Mouse (Mus musculus) neural tube, embryonic 12.5 days (tissue): Measurements from ENCODE around the gene Bpi. TPM values are rescaled to one million over a fixed set of nuclear protein-coding genes. Genes with fewer than 3 reads are reported as not detected.

Experiments used
- ATAC-seq: fragments of 200-750 bp; cut with Nextera tagmentation; 2 replicates; pipeline ENCODE4 v1.8.0; 2017; ENCODE audit warnings: low read depth, mild to moderate bottlenecking, moderate TSS enrichment, moderate library complexity; ENCODE audit not compliant: low FRiP score
- H3K27ac ChIP-seq: fragments of 300-500 bp; sonication (generic); 2 replicates; pipeline ENCODE4 v1.5.1; 2016
- H3K27me3 ChIP-seq: fragments of 300-500 bp; sonication (generic); replicated peaks from 2 replicates; pipeline ENCODE4 v1.6.1; 2016; ENCODE audit warnings: mild to moderate bottlenecking
- H3K36me3 ChIP-seq: fragments of 300-500 bp; sonication (generic); 2 replicates; pipeline ENCODE4 v1.6.1; 2016; ENCODE audit warnings: mild to moderate bottlenecking
- H3K4me1 ChIP-seq: fragments of 300-500 bp; sonication (generic); 2 replicates; pipeline ENCODE4 v1.6.1; 2016
- H3K4me2 ChIP-seq: fragments of 300-500 bp; sonication (generic); replicated peaks from 2 replicates; pipeline ENCODE4 v1.6.1; 2016; ENCODE audit warnings: mild to moderate bottlenecking
- H3K4me3 ChIP-seq: fragments of 300-500 bp; sonication (generic); 2 replicates; pipeline ENCODE4 v1.5.1; 2016
- H3K9ac ChIP-seq: fragments of 300-500 bp; sonication (generic); 2 replicates; pipeline ENCODE4 v1.6.1; 2016; ENCODE audit warnings: mild to moderate bottlenecking
- H3K9me3 ChIP-seq: fragments of 300-500 bp; sonication (generic); 2 replicates; pipeline ENCODE4 v1.6.1; 2016; ENCODE audit warnings: mild to moderate bottlenecking
- WGBS: fragments of 180-500 bp; shearing (Covaris S2); methylation state at CpG from one replicate; pipeline ENCODE4 v1.1.7; 2016; 5-methylcytosine and 5-hydroxymethylcytosine counted together
- polyA plus RNA-seq: library from polyadenylated mRNA; unstranded; fragments of >200 nt; fragmentation: Nextera tagmentation; extraction: Ambion mirVana; gene quantifications from 2 replicates; pipeline ENCODE4 v1.2.1, GENCODE M21; 2016

Bpi gene
- polyA plus RNA-seq, 1 experiment from 2014 or later: not detected

DNA sequence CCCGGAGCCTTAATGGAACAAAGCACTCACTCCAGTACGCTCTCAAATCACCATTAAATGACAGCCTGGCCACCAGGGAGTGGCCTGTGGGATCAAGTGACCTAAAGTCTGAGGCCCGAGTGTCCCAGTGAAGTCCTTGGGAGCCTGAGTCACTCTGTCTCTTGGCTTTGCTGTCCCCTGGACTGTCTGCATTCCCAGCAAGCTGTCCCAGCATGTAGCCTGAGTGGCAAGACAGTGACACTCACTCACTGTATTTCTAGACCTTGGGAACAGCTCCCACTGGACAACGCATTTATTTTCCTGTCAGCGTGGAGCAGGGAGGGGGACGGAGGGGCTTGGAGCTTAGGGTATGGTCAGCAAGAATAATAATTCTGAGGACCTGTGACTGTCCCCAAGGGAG is 18.6 kb downstream of the Bpi start:
- Histone ChIP-seq H3K27ac (no peak overlapping the region), H3K4me1 (peaks cover 4% of the 10 kb centered on the region; the same call in 1 of the 2 replicates), H3K9ac (no peak overlapping the region), H3K4me3 (no peak overlapping the region), H3K36me3 (no peaks in the 10 kb centered on the region), H3K9me3 (no peaks in the 10 kb centered on the region), H3K4me2 (no peak overlapping the region), H3K27me3 (no peaks in the 10 kb centered on the region)
- no peak for ATAC-seq
- WGBS: 64% methylated on average over 6 of the region's 6 CpGs

DNA sequence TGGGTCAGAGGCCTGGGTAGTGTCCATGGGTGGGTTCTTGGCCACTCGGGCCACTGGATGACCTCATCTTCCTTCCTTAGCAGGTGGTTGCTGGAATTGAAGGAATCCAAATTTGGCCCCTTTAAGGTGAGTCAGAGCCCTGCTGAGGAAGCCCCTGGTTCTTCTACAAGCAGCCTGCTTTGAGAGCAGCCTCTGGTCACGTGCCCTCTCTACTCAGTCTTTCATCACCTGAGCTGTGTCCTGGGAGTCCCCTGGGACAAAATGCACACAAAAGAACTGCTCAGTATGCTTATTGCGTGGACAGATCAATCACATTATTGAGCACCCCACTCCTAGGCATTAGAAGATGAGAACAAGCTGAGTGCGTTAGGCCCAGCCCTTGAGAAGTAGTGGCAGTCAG is 19.0 kb downstream of the Bpi start:
- Histone ChIP-seq H3K27me3 (no peaks in the 10 kb centered on the region), H3K36me3 (no peaks in the 10 kb centered on the region), H3K27ac (no peak overlapping the region), H3K9ac (no peak overlapping the region), H3K4me3 (no peak overlapping the region), H3K9me3 (no peaks in the 10 kb centered on the region), H3K4me2 (no peak overlapping the region), H3K4me1 (peaks cover 4% of the 10 kb centered on the region; the same call in 1 of the 2 replicates)
- WGBS: 75% methylated on average over 4 of the region's 4 CpGs
- ATAC-seq: no peak

DNA sequence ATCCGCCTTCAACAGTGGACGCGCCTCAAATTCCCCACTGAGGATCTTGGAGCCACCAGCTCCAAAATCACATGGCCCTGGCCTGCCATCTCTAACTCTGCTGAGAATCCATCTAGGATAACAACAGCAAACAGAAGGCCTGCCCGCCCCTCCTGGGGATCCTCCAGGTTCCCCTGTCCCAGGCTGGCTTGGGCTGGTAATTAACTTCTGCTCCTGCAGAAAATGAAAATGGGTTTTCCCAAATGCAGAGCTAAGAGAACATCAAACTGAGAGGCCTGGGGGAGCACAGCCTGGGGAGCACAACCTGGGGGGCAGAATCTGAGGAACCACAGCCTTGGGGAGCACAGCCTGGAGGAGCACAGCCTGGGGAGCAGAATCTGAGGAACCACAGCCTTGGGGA is 21.8 kb downstream of the Bpi start:
- peaks cover 7% of the 10 kb centered on the region for H3K4me1 ChIP-seq
- WGBS: 90% methylated on average over 4 of the region's 4 CpGs
- no peak for ATAC-seq

DNA sequence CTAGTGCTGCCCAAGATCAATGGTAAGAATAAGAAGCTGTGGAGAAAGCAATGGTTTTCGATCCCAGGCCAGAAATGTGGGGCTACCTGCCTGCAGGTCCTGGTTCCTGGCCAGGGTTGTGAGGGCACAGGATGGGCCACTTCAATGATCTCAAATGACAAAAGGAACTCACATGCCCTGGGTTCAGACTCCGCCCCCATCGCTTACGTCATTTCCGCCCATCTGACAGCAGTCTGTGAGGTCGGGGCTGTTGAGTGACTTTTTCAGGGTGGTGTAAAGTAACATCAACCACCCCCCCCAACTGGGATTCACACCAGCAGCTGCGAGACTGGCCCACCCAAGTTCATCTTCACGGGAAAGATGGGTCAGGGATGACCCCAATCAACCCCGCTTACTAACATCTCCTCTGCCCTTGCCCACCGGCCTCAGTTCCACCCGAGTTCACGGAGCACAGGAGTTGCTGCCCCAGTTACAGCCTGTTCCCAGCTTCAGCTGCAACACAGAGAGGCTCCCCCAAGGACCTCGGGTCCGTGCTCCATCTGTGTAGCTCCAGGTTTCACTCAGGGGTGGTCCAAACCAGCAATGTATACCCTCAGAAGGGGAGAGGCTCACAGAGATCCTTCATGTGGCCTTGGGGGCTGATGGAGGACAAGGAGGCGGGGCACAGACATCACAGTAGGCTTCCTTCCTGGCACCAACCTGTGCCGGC is 23.8 kb downstream of the Bpi start:
- H3K27ac ChIP-seq: no peak overlapping the region
- H3K27me3 ChIP-seq: no peaks in the 10 kb centered on the region
- 67% methylated on average over 16 of the region's 16 CpGs for WGBS
- no peak overlapping the region for H3K4me3 ChIP-seq
- H3K9me3 ChIP-seq: no peaks in the 10 kb centered on the region
- no peaks in the 10 kb centered on the region for H3K36me3 ChIP-seq
- ATAC-seq: no peak
- H3K9ac ChIP-seq: no peak overlapping the region
- H3K4me1 ChIP-seq: peaks cover 3% of the 10 kb centered on the region; the same call in 1 of the 2 replicates
- no peak overlapping the region for H3K4me2 ChIP-seq

More for the DNA sequence above, 21.8 kb downstream of the Bpi start:
- Histone ChIP-seq H3K36me3 (no peaks in the 10 kb centered on the region), H3K4me2 (no peak overlapping the region), H3K27ac (no peak overlapping the region), H3K27me3 (no peaks in the 10 kb centered on the region), H3K9me3 (no peaks in the 10 kb centered on the region), H3K4me3 (no peak overlapping the region), H3K9ac (no peak overlapping the region)

DNA sequence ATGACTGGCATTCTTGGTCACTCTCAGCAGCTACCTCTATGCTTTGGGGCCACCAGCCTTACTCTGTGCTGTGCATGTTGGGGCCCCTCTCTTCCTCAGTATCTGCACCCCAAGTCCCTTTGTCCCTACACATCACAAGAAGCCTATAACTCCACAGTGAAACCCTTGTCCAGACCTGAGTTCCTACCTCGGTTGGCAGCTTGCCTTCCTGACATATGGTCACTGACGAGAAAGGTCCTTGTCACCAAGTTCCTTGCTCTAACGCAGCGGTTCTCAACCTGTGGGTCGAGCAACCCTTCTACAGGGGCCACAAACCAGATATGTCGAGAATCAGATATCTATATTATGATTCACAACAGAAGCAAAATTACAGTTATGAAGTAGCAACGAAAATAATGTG is 25.2 kb downstream of the Bpi start:
- Histone ChIP-seq H3K9ac (no peak overlapping the region), H3K4me2 (no peak overlapping the region), H3K36me3 (no peaks in the 10 kb centered on the region), H3K4me1 (peaks cover 3% of the 10 kb centered on the region; the same call in 1 of the 2 replicates), H3K9me3 (no peaks in the 10 kb centered on the region), H3K4me3 (no peak overlapping the region), H3K27ac (no peak overlapping the region), H3K27me3 (no peaks in the 10 kb centered on the region)
- no peak for ATAC-seq
- WGBS: 80% methylated on average over 7 of the region's 7 CpGs

DNA sequence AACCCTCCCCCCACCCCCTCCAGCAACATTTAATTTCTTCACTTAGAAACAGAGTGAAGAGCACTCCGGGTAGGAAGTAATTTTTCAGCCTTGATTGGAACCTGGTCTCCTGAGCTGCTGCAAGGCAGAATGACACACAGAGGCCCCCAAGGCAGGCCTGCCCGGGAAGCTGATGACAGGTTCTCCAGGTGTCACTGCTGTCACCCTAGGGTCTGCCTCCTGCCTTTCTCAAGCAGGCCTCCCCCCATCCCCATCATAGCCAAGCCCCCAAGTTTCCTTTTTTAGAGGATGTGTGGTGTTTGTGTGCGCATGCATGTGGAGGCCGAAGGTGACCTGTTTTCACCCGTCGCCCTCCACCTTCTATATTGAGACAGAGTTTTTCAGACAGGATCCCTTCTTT is 25.9 kb downstream of the Bpi start:
- no peak for ATAC-seq
- H3K4me1 ChIP-seq: peaks cover 3% of the 10 kb centered on the region; the same call in 1 of the 2 replicates

DNA sequence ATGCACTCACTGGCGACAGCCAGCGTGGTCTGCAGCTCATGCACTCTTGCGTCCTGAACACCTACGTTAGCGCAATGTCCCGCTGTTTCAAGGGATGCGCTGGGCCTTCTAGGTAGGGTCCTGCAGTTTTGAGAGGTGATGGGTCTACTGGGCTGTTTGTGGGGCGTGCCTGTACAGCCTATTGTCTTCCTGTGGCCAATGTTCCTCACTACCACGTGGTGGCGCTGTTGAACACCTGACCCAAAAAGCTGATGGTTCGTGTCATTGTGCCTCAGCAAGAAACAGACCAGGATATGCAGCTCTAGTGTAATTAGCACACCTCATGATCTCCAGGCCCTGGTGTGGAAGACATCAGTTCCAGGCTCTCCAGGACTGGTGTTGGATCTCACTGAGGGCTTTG is 26.7 kb downstream of the Bpi start:
- 0 out of 2 replicates have a peak overlapping the region, but pooled peaks have one; percentile 9 for H3K4me2 ChIP-seq
- no peaks in the 10 kb centered on the region for H3K36me3 ChIP-seq
- no peak overlapping the region for H3K9ac ChIP-seq
- no peak overlapping the region for H3K27ac ChIP-seq
- 21% methylated on average over 11 of the region's 11 CpGs for WGBS
- H3K4me1 ChIP-seq: peaks cover 3% of the 10 kb centered on the region; the same call in 1 of the 2 replicates
- H3K27me3 ChIP-seq: no peaks in the 10 kb centered on the region
- no peak overlapping the region for H3K4me3 ChIP-seq
- no peaks in the 10 kb centered on the region for H3K9me3 ChIP-seq
- ATAC-seq: no peak

More for the DNA sequence above, 25.9 kb downstream of the Bpi start:
- Histone ChIP-seq H3K27ac (no peak overlapping the region), H3K4me2 (no peak overlapping the region), H3K4me3 (no peak overlapping the region), H3K27me3 (no peaks in the 10 kb centered on the region), H3K9ac (no peak overlapping the region), H3K9me3 (no peaks in the 10 kb centered on the region), H3K36me3 (no peaks in the 10 kb centered on the region)
- WGBS: 93% methylated on average over 6 of the region's 6 CpGs

GRCm38 (mm10) chr2:158285655-158286054 is 27.8 kb downstream of the Bpi start:
- WGBS: 69% methylated on average over 6 of the region's 6 CpGs
- no peak for ATAC-seq
- no peak overlapping the region for H3K9ac ChIP-seq
- H3K27ac ChIP-seq: no peak overlapping the region
- no peaks in the 10 kb centered on the region for H3K9me3 ChIP-seq
- no peak overlapping the region for H3K4me3 ChIP-seq
- H3K4me2 ChIP-seq: no peak overlapping the region
- no peaks in the 10 kb centered on the region for H3K27me3 ChIP-seq
- H3K36me3 ChIP-seq: no peaks in the 10 kb centered on the region
- peaks cover 3% of the 10 kb centered on the region; the same call in 1 of the 2 replicates for H3K4me1 ChIP-seq

- no peak for ATAC-seq
Observed at GRCm38 (mm10) chr2:158295700-158296099, 37.8 kb downstream of the Bpi start.

GRCm38 (mm10) chr2:158299203-158299602 is 41.3 kb downstream of the Bpi start:
- WGBS: 81% methylated on average over 3 of the region's 3 CpGs
- Histone ChIP-seq H3K9ac (no peak overlapping the region), H3K27me3 (no peaks in the 10 kb centered on the region), H3K27ac (no peak overlapping the region), H3K36me3 (no peaks in the 10 kb centered on the region), H3K4me3 (no peak overlapping the region), H3K4me1 (no peaks in the 10 kb centered on the region), H3K4me2 (no peak overlapping the region), H3K9me3 (no peaks in the 10 kb centered on the region)
- ATAC-seq: no peak

More at GRCm38 (mm10) chr2:158295700-158296099, 37.8 kb downstream of the Bpi start:
- Histone ChIP-seq H3K27me3 (no peaks in the 10 kb centered on the region), H3K9ac (no peak overlapping the region), H3K4me2 (no peak overlapping the region), H3K27ac (no peak overlapping the region), H3K9me3 (no peaks in the 10 kb centered on the region), H3K4me1 (no peaks in the 10 kb centered on the region), H3K4me3 (no peak overlapping the region), H3K36me3 (no peaks in the 10 kb centered on the region)
- 77% methylated on average over 9 of the region's 9 CpGs for WGBS

GRCm38 (mm10) chr2:158299731-158300130 is 41.8 kb downstream of the Bpi start:
- no peak overlapping the region for H3K27ac ChIP-seq
- no peak overlapping the region for H3K9ac ChIP-seq
- no peak for ATAC-seq
- no peaks in the 10 kb centered on the region for H3K27me3 ChIP-seq
- H3K4me2 ChIP-seq: no peak overlapping the region
- no peaks in the 10 kb centered on the region for H3K9me3 ChIP-seq
- no peak overlapping the region for H3K4me3 ChIP-seq
- no peaks in the 10 kb centered on the region for H3K36me3 ChIP-seq
- WGBS: 79% methylated on average over 4 of the region's 4 CpGs
- H3K4me1 ChIP-seq: no peaks in the 10 kb centered on the region

DNA sequence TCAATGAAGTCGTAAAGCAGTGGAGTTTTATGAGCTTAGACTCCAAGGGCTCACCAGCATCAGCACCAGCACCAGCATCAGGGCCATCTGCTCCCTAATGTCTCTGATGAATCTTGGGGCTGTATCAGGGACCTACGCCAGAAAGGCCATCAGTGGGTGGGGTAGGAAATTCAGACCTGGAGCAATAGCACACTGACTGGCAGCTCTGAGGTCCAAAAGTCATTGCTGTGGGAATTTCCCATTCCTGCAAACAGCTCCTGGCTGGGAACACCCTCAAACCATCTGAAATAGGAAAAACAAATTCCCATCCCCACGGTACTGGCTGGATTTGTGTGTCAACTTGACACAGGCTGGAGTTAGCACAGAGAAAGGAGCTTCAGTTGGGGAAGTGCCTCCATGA is 44.9 kb downstream of the Bpi start:
- 75% methylated on average over 3 of the region's 3 CpGs for WGBS
- ATAC-seq: no peak
- Histone ChIP-seq H3K9me3 (no peaks in the 10 kb centered on the region), H3K4me2 (no peak overlapping the region), H3K27ac (no peak overlapping the region), H3K4me3 (no peak overlapping the region), H3K27me3 (no peaks in the 10 kb centered on the region), H3K36me3 (no peaks in the 10 kb centered on the region), H3K9ac (no peak overlapping the region), H3K4me1 (no peaks in the 10 kb centered on the region; the same call in 1 of the 2 replicates)
